Mouse (Mus musculus): ENCODE measurements around the gene Rapgef3. TPM values are rescaled to one million over a fixed set of nuclear protein-coding genes. Genes with fewer than 3 reads are reported as not detected.

The Rapgef3 gene
- polyA plus RNA-seq, 1 experiment from 2014 or later: 23.4 TPM

- Histone ChIP-seq H3K27ac (peak overlapping the region; percentile 50), H3K36me3 (no peaks in the 10 kb centered on the region), H3K4me3 (peak overlapping the region; percentile 20), H3K27me3 (peaks cover 13% of the 10 kb centered on the region; the same call in 1 of the 2 replicates), H3K4me1 (peaks cover 62% of the 10 kb centered on the region), H3K9me3 (no peaks in the 10 kb centered on the region), H3K4me2 (peak overlapping the region; percentile 48), H3K9ac (0 out of 2 replicates have a peak overlapping the region, but pooled peaks have one; percentile 30)
- no peak for ATAC-seq (ENCODE audit: borderline replicate concordance, extremely low read depth, low FRiP score, low TSS enrichment)
- WGBS: 10% methylated on average over 24 of the region's 24 CpGs
Measured at GRCm38 (mm10) chr15:97781961-97782748, 14.4 kb upstream of the Rapgef3 start.

DNA sequence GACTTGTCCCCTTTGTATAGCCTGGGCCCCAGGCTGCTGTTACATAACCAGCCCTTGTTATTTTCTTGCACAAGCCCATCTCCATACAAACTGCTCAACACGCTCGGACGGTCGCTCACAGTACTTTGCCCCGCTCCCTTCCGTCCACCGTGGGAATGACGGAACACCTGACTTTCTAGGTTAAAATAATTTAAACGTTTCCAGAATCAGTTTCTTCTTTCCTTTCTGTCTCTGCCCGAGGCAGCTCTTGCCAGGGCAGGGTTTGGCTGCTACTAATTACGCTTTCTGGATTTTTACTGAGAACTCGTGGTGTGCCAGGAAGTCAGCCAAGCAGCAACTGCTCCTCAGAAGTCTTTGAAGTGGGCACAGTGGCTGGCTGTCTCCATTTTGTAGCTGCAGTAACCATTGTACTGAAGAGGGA, 12.8 kb upstream of the Rapgef3 start:
- Histone ChIP-seq H3K4me1 (peaks cover 54% of the 10 kb centered on the region), H3K27ac (peak overlapping the region; percentile 32), H3K27me3 (peaks cover 13% of the 10 kb centered on the region; the same call in 1 of the 2 replicates), H3K4me3 (no peak overlapping the region), H3K4me2 (no peak overlapping the region), H3K36me3 (no peaks in the 10 kb centered on the region), H3K9me3 (no peaks in the 10 kb centered on the region), H3K9ac (no peak overlapping the region)
- no peak for ATAC-seq (ENCODE audit: borderline replicate concordance, extremely low read depth, low FRiP score, low TSS enrichment)
- 66% methylated on average over 12 of the region's 12 CpGs for WGBS

GRCm38 (mm10) chr15:97779576-97779975, 11.8 kb upstream of the Rapgef3 start:
- no peak for ATAC-seq (ENCODE audit: borderline replicate concordance, extremely low read depth, low FRiP score, low TSS enrichment)
- 88% methylated on average over 1 of the region's 1 CpGs for WGBS
- Histone ChIP-seq H3K27ac (no peak overlapping the region; the same call in 1 of the 2 replicates), H3K36me3 (no peaks in the 10 kb centered on the region), H3K4me1 (peaks cover 57% of the 10 kb centered on the region), H3K27me3 (peaks cover 13% of the 10 kb centered on the region; the same call in 1 of the 2 replicates), H3K4me3 (no peak overlapping the region), H3K9me3 (no peaks in the 10 kb centered on the region), H3K9ac (no peak overlapping the region), H3K4me2 (no peak overlapping the region)

GRCm38 (mm10) chr15:97778311-97779098, 10.7 kb upstream of the Rapgef3 start, which contains the start of gene Slc48a1:
Slc48a1 (plus strand) TSS chr15:97778520.
- WGBS: 49% methylated on average over 8 of the region's 8 CpGs
- ATAC-seq (ENCODE audit: borderline replicate concordance, extremely low read depth, low FRiP score, low TSS enrichment): no peak
- H3K9me3 ChIP-seq: no peaks in the 10 kb centered on the region
- no peak within 1 kb of the TSS for H3K9ac ChIP-seq
- peaks cover 10% of the 10 kb centered on the region; the same call in 1 of the 2 replicates for H3K27me3 ChIP-seq
- no peak within 1 kb of the TSS for H3K4me2 ChIP-seq
- peak within 1 kb of the TSS; percentile 46 for H3K27ac ChIP-seq
- no peaks in the 10 kb centered on the region for H3K36me3 ChIP-seq
- no peak within 1 kb of the TSS for H3K4me3 ChIP-seq
- H3K4me1 ChIP-seq: peaks cover 64% of the 10 kb centered on the region

- H3K9me3 ChIP-seq: no peaks in the 10 kb centered on the region
- no peak for ATAC-seq (ENCODE audit: borderline replicate concordance, extremely low read depth, low FRiP score, low TSS enrichment)
- H3K27ac ChIP-seq: no peak overlapping the region
- no peak overlapping the region for H3K4me3 ChIP-seq
- WGBS: 81% methylated on average over 6 of the region's 6 CpGs
- H3K4me1 ChIP-seq: peaks cover 66% of the 10 kb centered on the region
- H3K27me3 ChIP-seq: 0 out of 2 replicates have a peak, but pooled peaks cover 4% of the 10 kb centered on the region
- H3K4me2 ChIP-seq: no peak overlapping the region
- H3K9ac ChIP-seq: no peak overlapping the region
- no peaks in the 10 kb centered on the region for H3K36me3 ChIP-seq
Measured at GRCm38 (mm10) chr15:97776919-97777318, 9.1 kb upstream of the Rapgef3 start.

DNA sequence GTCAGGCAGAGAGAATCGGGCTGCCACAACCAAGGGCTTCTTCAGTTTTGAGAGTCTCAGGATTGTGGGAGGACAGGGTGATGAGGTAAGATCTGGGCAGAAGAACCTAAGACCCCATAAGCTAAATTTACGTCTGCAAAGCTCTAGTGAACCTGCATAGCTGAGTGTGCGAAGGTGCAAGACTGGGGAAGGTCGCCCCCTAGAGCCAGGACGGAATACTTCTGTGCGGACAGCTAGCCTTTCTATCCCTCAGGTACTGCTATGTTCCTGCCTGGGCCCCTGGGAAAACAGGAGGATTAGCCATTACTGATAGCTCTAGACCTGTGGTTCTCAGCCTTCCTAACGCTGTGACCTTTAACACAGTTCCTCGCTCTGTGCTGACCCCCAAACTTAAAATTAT, 8.7 kb upstream of the Rapgef3 start:
- Histone ChIP-seq H3K27me3 (0 out of 2 replicates have a peak, but pooled peaks cover 2% of the 10 kb centered on the region), H3K36me3 (no peaks in the 10 kb centered on the region), H3K4me2 (no peak overlapping the region), H3K9me3 (no peaks in the 10 kb centered on the region), H3K9ac (no peak overlapping the region), H3K4me3 (no peak overlapping the region), H3K27ac (no peak overlapping the region), H3K4me1 (peaks cover 63% of the 10 kb centered on the region)
- 10% methylated on average over 8 of the region's 8 CpGs for WGBS
- ATAC-seq (ENCODE audit: borderline replicate concordance, extremely low read depth, low FRiP score, low TSS enrichment): no peak

DNA sequence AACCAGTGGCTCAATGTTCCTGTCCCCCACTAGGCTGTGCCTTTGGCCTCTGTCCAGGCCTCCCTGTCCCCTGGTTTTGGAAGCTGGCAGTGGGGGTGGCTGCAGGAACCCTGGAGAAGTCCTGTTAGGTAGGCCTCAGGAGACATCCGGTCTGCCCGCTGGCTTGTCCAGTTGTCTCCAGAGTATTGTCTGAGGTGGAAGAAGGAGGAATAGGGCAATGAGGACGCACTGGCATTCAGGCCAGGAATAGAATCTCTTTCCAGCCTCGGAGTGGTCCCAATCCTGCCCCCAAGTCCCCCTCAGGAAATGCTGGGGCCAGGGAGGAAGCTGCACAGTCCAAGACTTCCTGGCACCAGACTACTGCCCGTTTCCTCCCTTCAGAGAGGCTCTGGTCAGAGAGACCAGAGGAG, 6.2 kb upstream of the Rapgef3 start:
- no peaks in the 10 kb centered on the region for H3K9me3 ChIP-seq
- H3K27me3 ChIP-seq: no peaks in the 10 kb centered on the region
- H3K4me1 ChIP-seq: peaks cover 46% of the 10 kb centered on the region
- no peak overlapping the region for H3K9ac ChIP-seq
- H3K4me2 ChIP-seq: peak overlapping the region; percentile 33
- 59% methylated on average over 5 of the region's 5 CpGs for WGBS
- H3K36me3 ChIP-seq: no peaks in the 10 kb centered on the region
- H3K4me3 ChIP-seq: no peak overlapping the region
- peak; percentile 50 for ATAC-seq (ENCODE audit: borderline replicate concordance, extremely low read depth, low FRiP score, low TSS enrichment)
- peak overlapping the region; percentile 92 for H3K27ac ChIP-seq

GRCm38 (mm10) chr15:97773108-97773507, 5.3 kb upstream of the Rapgef3 start:
- 2% methylated on average over 5 of the region's 5 CpGs for WGBS
- Histone ChIP-seq H3K27ac (peak overlapping the region; percentile 92), H3K9me3 (no peaks in the 10 kb centered on the region), H3K4me3 (no peak overlapping the region), H3K36me3 (no peaks in the 10 kb centered on the region), H3K4me2 (peak overlapping the region; percentile 33), H3K4me1 (peaks cover 47% of the 10 kb centered on the region), H3K9ac (no peak overlapping the region), H3K27me3 (no peaks in the 10 kb centered on the region)
- ATAC-seq (ENCODE audit: borderline replicate concordance, extremely low read depth, low FRiP score, low TSS enrichment): peak; percentile 87

DNA sequence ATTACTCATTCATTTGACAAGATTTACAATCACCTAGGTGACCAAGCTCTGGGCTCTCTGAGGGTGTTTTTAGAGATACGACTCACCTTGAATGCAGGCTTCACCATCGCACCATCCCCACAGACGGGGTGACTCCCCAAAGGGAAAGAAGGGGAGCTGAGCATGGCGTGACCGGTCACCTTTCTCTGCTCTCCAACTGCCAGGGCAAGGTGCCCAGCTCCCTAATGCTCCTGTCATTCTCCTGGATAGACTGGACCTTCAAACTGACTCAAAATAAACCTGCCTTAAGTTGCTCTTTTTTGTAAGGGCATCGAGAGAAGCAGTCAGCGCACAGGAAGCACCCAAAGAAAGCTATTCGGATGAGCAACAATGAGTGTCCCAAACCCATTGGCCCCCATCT, 2.5 kb upstream of the Rapgef3 start:
- Histone ChIP-seq H3K4me2 (no peak overlapping the region), H3K27ac (no peak overlapping the region), H3K4me3 (no peak overlapping the region), H3K9ac (no peak overlapping the region), H3K36me3 (no peaks in the 10 kb centered on the region), H3K9me3 (no peaks in the 10 kb centered on the region), H3K4me1 (peaks cover 61% of the 10 kb centered on the region), H3K27me3 (no peaks in the 10 kb centered on the region; the same call in 1 of the 2 replicates)
- no peak for ATAC-seq (ENCODE audit: borderline replicate concordance, extremely low read depth, low FRiP score, low TSS enrichment)
- WGBS: 80% methylated on average over 8 of the region's 8 CpGs

DNA sequence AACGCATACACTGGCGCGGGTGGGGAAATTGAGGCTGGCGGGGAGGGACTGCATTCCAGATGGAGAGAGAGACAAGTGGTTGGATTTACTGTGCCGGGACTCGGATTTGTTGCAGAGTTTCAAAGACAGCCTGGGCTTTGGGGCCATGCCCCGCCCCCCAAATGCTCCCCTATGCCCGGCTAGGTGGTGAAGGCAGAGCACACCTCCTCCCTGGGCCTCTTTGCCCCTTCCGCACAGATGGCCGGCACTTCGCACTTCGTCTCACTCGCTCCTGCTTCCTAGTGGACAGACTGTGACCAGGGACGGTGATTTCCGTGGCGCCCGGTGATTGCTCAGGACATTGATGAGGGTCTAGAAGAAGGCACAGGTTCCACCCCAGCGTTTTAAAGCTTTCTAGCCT, 420 bp upstream of the Rapgef3 start:
- H3K9ac ChIP-seq: peak overlapping the region; percentile 51
- under 1% methylated on average over 18 of the region's 18 CpGs for WGBS
- no peaks in the 10 kb centered on the region for H3K9me3 ChIP-seq
- H3K36me3 ChIP-seq: no peaks in the 10 kb centered on the region
- no peaks in the 10 kb centered on the region; the same call in 1 of the 2 replicates for H3K27me3 ChIP-seq
- peak overlapping the region; percentile 57 for H3K27ac ChIP-seq
- H3K4me3 ChIP-seq: peak overlapping the region; percentile 51
- peak overlapping the region; percentile 81 for H3K4me2 ChIP-seq
- ATAC-seq (ENCODE audit: borderline replicate concordance, extremely low read depth, low FRiP score, low TSS enrichment): 0 out of 2 replicates have a peak, but pooled peaks have one; percentile 12
- peaks cover 53% of the 10 kb centered on the region for H3K4me1 ChIP-seq

GRCm38 (mm10) chr15:97766594-97767279, 1.0 kb downstream of the Rapgef3 start:
- ATAC-seq (ENCODE audit: borderline replicate concordance, extremely low read depth, low FRiP score, low TSS enrichment): 0 out of 2 replicates have a peak, but pooled peaks have one; percentile 0

More at GRCm38 (mm10) chr15:97766594-97767279, 1.0 kb downstream of the Rapgef3 start:
- no peaks in the 10 kb centered on the region; the same call in 1 of the 2 replicates for H3K27me3 ChIP-seq
- H3K27ac ChIP-seq: peak overlapping the region; percentile 57; the same call in 1 of the 2 replicates
- no peaks in the 10 kb centered on the region for H3K9me3 ChIP-seq
- WGBS: 5% methylated on average over 23 of the region's 23 CpGs
- H3K4me3 ChIP-seq: peak overlapping the region; percentile 51
- H3K4me2 ChIP-seq: peak overlapping the region; percentile 81
- peak overlapping the region; percentile 51 for H3K9ac ChIP-seq
- H3K36me3 ChIP-seq: no peaks in the 10 kb centered on the region
- H3K4me1 ChIP-seq: peaks cover 54% of the 10 kb centered on the region
